Mouse (Mus musculus) heart, embryonic 12.5 days (tissue): ENCODE measurements around the gene Slc25a38. TPM values are rescaled to one million over a fixed set of nuclear protein-coding genes. Genes with fewer than 3 reads are reported as not detected.

Source experiments
- ATAC-seq: fragments of 200-750 bp; cut with Nextera tagmentation; 2 replicates; pipeline ENCODE4 v1.8.0; 2017; ENCODE audit warnings: moderate TSS enrichment, moderate library complexity; ENCODE audit not compliant: insufficient number of reproducible peaks, low FRiP score
- H3K27ac ChIP-seq: fragments of 300-500 bp; sonication (generic); 2 replicates; pipeline ENCODE4 v1.5.1; 2016; ENCODE audit warnings: mild to moderate bottlenecking, moderate library complexity; ENCODE audit not compliant: poor library complexity, severe bottlenecking
- H3K27me3 ChIP-seq: fragments of 300-500 bp; sonication (generic); replicated peaks from 2 replicates; pipeline ENCODE4 v1.6.1; 2016; ENCODE audit warnings: mild to moderate bottlenecking, moderate library complexity
- H3K36me3 ChIP-seq: fragments of 300-500 bp; sonication (generic); 2 replicates; pipeline ENCODE4 v1.6.1; 2016; ENCODE audit warnings: mild to moderate bottlenecking, moderate library complexity
- H3K4me1 ChIP-seq: fragments of 300-500 bp; sonication (generic); replicated peaks from 2 replicates; pipeline ENCODE4 v1.6.1; 2016; ENCODE audit warnings: mild to moderate bottlenecking
- H3K4me2 ChIP-seq: fragments of 300-500 bp; sonication (generic); 2 replicates; pipeline ENCODE4 v1.6.1; 2016; ENCODE audit warnings: mild to moderate bottlenecking, moderate library complexity
- H3K4me3 ChIP-seq: fragments of 300-500 bp; sonication (generic); 2 replicates; pipeline ENCODE4 v1.5.1; 2016; ENCODE audit warnings: mild to moderate bottlenecking
- H3K9ac ChIP-seq: fragments of 300-500 bp; sonication (generic); 2 replicates; pipeline ENCODE4 v1.6.1; 2016; ENCODE audit warnings: mild to moderate bottlenecking, moderate library complexity
- H3K9me3 ChIP-seq: fragments of 300-500 bp; sonication (generic); replicated peaks from 2 replicates; pipeline ENCODE4 v1.6.1; 2016; ENCODE audit warnings: mild to moderate bottlenecking, moderate library complexity
- WGBS: fragments of 180-500 bp; shearing (Covaris S2); methylation state at CpG from one replicate; pipeline ENCODE4 v1.1.7; 2016; 5-methylcytosine and 5-hydroxymethylcytosine counted together
- polyA plus RNA-seq: library from polyadenylated mRNA; unstranded; fragments of >200 nt; fragmentation: Nextera tagmentation; extraction: Ambion mirVana; gene quantifications from 2 replicates; pipeline ENCODE4 v1.2.1, GENCODE M21; 2016

The Slc25a38 gene
- polyA plus RNA-seq, 1 experiment from 2014 or later = 24.9 TPM

DNA sequence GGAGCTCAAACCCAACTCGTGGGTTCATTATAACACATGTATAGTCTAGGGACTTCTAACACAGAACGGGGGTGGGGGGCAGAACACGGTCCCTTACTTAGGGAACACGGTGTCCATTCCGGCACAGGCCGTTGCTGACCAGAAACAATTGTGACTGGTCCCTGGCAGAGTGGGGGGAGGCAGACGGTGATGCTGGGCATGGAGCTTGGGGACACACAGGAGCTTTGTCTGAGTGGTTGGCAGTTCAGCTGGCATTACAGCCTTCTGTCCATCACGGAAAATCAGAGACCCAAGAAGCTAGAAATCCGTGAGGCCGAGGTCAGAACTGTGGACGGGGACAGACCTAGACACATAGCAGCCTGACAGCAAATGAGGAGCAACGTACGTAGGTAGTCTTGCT is 34.3 kb downstream of the Slc25a38 start:
- no peaks in the 10 kb centered on the region for H3K9me3 ChIP-seq
- no peak overlapping the region for H3K9ac ChIP-seq
- no peaks in the 10 kb centered on the region for H3K36me3 ChIP-seq
- no peak overlapping the region for H3K27ac ChIP-seq
- WGBS = 80% methylated on average over 13 of the region's 13 CpGs
- H3K4me3 ChIP-seq = no peak overlapping the region
- H3K4me1 ChIP-seq = no peaks in the 10 kb centered on the region
- H3K4me2 ChIP-seq = no peak overlapping the region
- no peak for ATAC-seq
- no peaks in the 10 kb centered on the region for H3K27me3 ChIP-seq

DNA sequence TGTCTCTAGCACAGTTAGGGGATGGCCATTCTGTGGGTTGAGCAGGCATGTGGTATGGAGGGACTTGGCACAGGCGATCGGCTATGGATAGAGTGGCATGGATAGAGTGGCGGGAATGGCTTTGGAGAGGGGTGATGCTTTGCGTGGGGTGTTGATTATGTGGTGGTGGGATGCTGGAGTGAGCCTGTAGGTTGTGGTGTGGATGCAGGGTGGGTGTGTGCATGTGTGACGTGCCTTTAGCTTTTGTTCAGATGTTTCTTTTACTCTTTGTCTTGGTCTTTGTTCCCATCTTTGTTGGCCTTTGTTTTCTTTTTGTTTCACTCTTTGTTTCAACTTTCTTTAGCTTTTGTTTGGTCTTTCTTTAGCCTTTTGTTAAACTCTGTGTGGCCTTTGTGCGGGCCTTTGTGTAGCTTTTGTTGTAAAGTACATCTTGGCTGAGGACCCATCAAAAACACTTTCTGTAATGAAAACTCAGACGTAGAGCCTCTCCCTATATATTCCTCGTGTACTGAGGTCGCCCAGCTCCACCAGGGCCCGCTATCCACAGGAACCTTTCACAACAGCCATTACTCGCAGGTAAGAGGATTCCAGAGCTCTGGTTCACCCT is 39.2 kb downstream of the Slc25a38 start, which contains the start of gene Mobp:
Gene Mobp (plus strand): TSS at position 486 of the 607 bp plus-strand sequence.
- Histone ChIP-seq H3K27me3 (peaks cover 5% of the 10 kb centered on the region; the same call in 1 of the 2 replicates), H3K27ac (no peak within 1 kb of the TSS), H3K9ac (no peak within 1 kb of the TSS), H3K4me1 (no peaks in the 10 kb centered on the region), H3K9me3 (no peaks in the 10 kb centered on the region), H3K36me3 (no peaks in the 10 kb centered on the region), H3K4me3 (no peak within 1 kb of the TSS), H3K4me2 (no peak within 1 kb of the TSS)
- WGBS = 77% methylated on average over 11 of the region's 11 CpGs
- no peak for ATAC-seq

DNA sequence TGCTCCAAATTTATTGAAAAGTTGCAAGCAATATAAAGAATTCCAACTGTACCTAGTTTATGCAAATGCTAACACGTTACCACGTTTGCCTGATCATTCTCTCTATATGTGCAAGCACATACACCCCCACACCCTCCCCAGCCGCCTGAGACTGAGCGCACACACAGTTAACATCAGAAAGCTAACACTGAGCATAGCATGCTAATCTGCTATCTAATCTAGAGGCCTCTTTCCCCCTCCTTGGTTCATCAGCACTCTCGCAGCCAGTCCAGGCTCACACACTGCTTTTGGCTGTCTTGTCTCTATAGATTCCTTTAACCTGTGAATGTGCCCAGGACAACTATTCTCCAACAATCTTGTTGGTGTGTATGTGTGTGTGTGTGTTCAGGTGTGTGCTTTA is 41.0 kb downstream of the Slc25a38 start:
- no peak overlapping the region for H3K4me3 ChIP-seq
- no peak overlapping the region for H3K27ac ChIP-seq
- no peaks in the 10 kb centered on the region for H3K9me3 ChIP-seq
- peaks cover 5% of the 10 kb centered on the region; the same call in 1 of the 2 replicates for H3K27me3 ChIP-seq
- no peak overlapping the region for H3K9ac ChIP-seq
- ATAC-seq = no peak
- WGBS = 62% methylated on average over 5 of the region's 5 CpGs
- no peaks in the 10 kb centered on the region for H3K36me3 ChIP-seq
- H3K4me1 ChIP-seq = no peaks in the 10 kb centered on the region
- no peak overlapping the region for H3K4me2 ChIP-seq

DNA sequence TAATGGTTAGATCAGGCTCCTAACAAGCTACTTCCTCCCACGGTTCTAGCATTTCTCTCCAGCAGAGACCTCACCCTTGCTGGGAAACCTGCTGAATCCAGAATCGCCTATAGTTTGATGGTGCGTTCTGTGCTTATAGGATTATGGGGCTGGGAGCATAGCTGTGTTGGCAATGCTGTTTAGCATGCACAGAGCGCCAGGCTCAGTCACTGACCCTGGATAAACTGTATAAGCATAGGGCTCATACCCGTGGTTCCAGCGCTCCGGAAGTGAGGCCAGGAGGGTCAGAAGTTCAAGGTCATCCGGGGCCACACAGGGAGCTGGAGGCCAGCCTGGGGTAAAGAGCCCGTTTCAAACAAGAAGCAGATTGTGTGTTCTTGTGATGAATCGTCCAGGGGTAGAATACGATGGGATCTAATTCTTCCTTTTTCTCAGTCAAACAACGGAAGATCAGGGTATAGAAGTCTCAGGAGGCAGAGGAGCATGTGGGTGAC is 41.8 kb downstream of the Slc25a38 start:
- WGBS = 75% methylated on average over 12 of the region's 12 CpGs

DNA sequence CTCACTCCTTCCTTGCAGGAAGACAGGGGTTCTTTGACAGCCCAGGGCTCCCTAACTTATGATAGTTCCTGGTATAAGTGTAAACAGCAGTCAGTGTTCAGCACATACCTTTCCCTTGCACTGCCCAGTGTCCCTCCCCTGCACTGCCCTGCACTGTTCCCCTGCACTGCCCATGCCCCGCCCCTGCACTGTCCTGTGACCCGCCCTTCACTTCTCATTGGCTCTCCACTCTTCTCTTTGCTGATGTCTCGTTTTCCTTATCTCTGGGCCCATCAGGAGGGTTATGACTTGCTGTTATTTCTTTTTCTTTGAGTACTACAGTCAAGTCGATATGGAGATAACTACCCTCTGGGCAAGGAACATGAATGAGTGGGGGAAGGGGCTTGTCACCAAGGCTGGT is 47.9 kb downstream of the Slc25a38 start:
- H3K9me3 ChIP-seq = no peaks in the 10 kb centered on the region
- no peaks in the 10 kb centered on the region for H3K36me3 ChIP-seq
- no peak overlapping the region for H3K4me3 ChIP-seq
- H3K27ac ChIP-seq = no peak overlapping the region
- no peak overlapping the region for H3K9ac ChIP-seq
- WGBS = 38% methylated on average over 4 of the region's 4 CpGs
- no peaks in the 10 kb centered on the region for H3K27me3 ChIP-seq
- no peak overlapping the region for H3K4me2 ChIP-seq
- ATAC-seq = no peak
- no peaks in the 10 kb centered on the region for H3K4me1 ChIP-seq

More for the DNA sequence above, 41.8 kb downstream of the Slc25a38 start:
- no peak for ATAC-seq
- H3K27me3 ChIP-seq = peaks cover 5% of the 10 kb centered on the region; the same call in 1 of the 2 replicates
- no peak overlapping the region for H3K4me2 ChIP-seq
- H3K4me3 ChIP-seq = no peak overlapping the region
- no peaks in the 10 kb centered on the region for H3K36me3 ChIP-seq
- no peaks in the 10 kb centered on the region for H3K4me1 ChIP-seq
- no peak overlapping the region for H3K9ac ChIP-seq
- H3K9me3 ChIP-seq = no peaks in the 10 kb centered on the region
- H3K27ac ChIP-seq = no peak overlapping the region

DNA sequence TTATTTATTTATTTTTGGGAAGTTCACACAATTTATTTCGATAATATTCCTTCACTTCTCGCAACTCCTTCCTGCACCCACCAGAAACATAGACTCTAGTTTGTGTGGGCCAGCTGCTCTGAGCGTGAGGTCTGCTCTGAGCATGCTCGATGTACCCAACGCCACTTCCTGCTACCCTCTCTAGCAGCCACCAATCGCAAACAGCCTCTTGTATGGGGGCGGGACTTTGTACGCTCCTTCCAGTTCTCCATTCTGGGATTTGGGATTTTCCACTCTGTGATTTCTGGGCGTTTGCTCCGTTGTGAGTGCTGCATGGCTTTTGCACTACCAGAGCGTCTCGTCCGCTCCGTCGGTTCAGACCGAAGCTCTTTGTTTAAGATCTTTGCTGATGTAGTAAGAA is 53.7 kb downstream of the Slc25a38 start:
- 82% methylated on average over 16 of the region's 16 CpGs for WGBS

DNA sequence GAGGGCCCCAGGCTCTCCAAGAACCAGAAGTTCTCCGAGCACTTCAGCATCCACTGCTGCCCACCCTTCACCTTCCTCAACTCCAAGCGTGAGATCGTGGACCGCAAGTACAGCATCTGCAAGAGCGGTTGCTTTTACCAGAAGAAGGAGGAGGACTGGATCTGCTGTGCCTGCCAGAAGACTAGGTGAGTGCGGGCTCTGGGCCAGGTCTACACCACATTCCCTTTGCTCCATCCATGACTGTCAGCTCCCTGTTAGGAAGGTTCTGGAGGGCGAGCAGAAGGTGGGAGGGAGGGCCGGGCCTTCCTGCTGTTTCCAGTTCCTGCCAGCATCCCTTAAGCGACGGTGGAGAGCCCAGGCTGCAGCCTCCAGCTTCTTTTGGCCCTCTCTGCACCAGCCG is 57.7 kb downstream of the Slc25a38 start:
- peaks cover 3% of the 10 kb centered on the region; the same call in 1 of the 2 replicates for H3K9me3 ChIP-seq
- no peak overlapping the region for H3K27ac ChIP-seq
- H3K4me3 ChIP-seq = no peak overlapping the region
- WGBS = 57% methylated on average over 11 of the region's 11 CpGs
- H3K27me3 ChIP-seq = peaks cover 25% of the 10 kb centered on the region
- H3K9ac ChIP-seq = no peak overlapping the region
- H3K4me1 ChIP-seq = no peaks in the 10 kb centered on the region
- H3K36me3 ChIP-seq = no peaks in the 10 kb centered on the region
- H3K4me2 ChIP-seq = no peak overlapping the region
- ATAC-seq = no peak

More for the DNA sequence above, 53.7 kb downstream of the Slc25a38 start:
- H3K4me3 ChIP-seq = no peak overlapping the region
- H3K4me1 ChIP-seq = no peaks in the 10 kb centered on the region
- no peak overlapping the region for H3K9ac ChIP-seq
- H3K9me3 ChIP-seq = no peaks in the 10 kb centered on the region
- ATAC-seq = no peak
- no peak overlapping the region for H3K27ac ChIP-seq
- H3K4me2 ChIP-seq = no peak overlapping the region
- no peaks in the 10 kb centered on the region for H3K36me3 ChIP-seq
- peaks cover 17% of the 10 kb centered on the region for H3K27me3 ChIP-seq

DNA sequence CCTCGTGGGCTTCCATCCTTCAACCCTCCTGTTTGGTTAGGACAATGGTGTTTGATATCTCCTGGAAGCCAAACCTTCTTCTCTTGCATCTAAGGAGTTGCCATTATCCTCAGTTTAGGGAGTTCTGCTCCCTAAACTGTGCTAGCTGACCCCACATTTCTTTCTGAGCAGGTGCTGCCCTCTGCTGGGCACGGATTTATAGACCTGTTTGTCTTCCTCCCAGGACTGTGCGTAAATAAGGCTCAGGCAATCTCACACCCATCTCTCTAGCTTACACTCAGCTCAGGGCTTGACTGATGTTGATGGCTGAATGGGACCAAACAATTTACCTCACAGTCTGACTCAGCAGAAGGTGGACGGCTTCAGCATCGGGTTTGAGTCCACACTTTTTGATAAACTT is 61.1 kb downstream of the Slc25a38 start:
- H3K9ac ChIP-seq = no peak overlapping the region
- WGBS = 41% methylated on average over 5 of the region's 5 CpGs
- no peak for ATAC-seq
- no peak overlapping the region for H3K4me2 ChIP-seq
- no peak overlapping the region for H3K27ac ChIP-seq
- H3K27me3 ChIP-seq = peaks cover 25% of the 10 kb centered on the region
- no peaks in the 10 kb centered on the region for H3K36me3 ChIP-seq
- no peak overlapping the region for H3K4me3 ChIP-seq
- no peaks in the 10 kb centered on the region for H3K4me1 ChIP-seq
- H3K9me3 ChIP-seq = peaks cover 8% of the 10 kb centered on the region; the same call in 1 of the 2 replicates

Other genes starting within 250 kb of the Slc25a38 start
- gene Wdr48, start 215.5 kb upstream of the Slc25a38 start, polyA plus RNA-seq = 46.0 and 46.5 TPM in 2 replicates
- 21.7 and 21.8 TPM in 2 replicates for gene Gorasp1, start 172.8 kb upstream of the Slc25a38 start, polyA plus RNA-seq
- 0.23 and 0.53 TPM in 2 replicates for gene Ttc21a, start 172.8 kb upstream of the Slc25a38 start, polyA plus RNA-seq
- gene Csrnp1, start 125.7 kb upstream of the Slc25a38 start, polyA plus RNA-seq = 8.2 TPM in 2 replicates
- 82.9 and 92.6 TPM in 2 replicates for gene Xirp1, start 86.8 kb upstream of the Slc25a38 start, polyA plus RNA-seq
- gene Cx3cr1, start 40.5 kb upstream of the Slc25a38 start, polyA plus RNA-seq = 4.4 and 4.9 TPM in 2 replicates
- gene Ccr8, start 18.3 kb upstream of the Slc25a38 start, polyA plus RNA-seq = not detected in 2 replicates
- gene Rpsa, start 17.3 kb downstream of the Slc25a38 start, polyA plus RNA-seq = 764 and 771 TPM in 2 replicates
- 0.12 TPM in 1 of 2 replicates, not detected in the other for gene Mobp, start 39.3 kb downstream of the Slc25a38 start, polyA plus RNA-seq
- 0.95 and 1.1 TPM in 2 replicates for gene Myrip, start 191.1 kb downstream of the Slc25a38 start, polyA plus RNA-seq